Mouse (Mus musculus) heart, postnatal 0 days (tissue): ENCODE measurements at regions not wholly inside any gene's neighbourhood (a gene's known extent, or its start where the extent isn't known, plus 50 kb on each side); places are given as distances from the start of the nearest gene placed in this dataset.

ENCODE experiments used
- CTCF ChIP-seq: IDR thresholded peaks from 2 replicates; pipeline ENCODE4 v1.5.1; 2016; ENCODE audit warnings: antibody characterized with exemption, control low read depth, low read depth
- EP300 ChIP-seq: IDR thresholded peaks from 2 replicates; pipeline ENCODE4 v1.6.1; 2016; ENCODE audit warnings: antibody characterized with exemption, low read depth

- TF ChIP-seq CTCF: no peak
- no peak for TF ChIP-seq EP300
These were observed 1058.5 kb downstream of the Sorcs1 start for GRCm38 (mm10) chr19:49619920-49620319.
